Mouse (Mus musculus): Measurements from ENCODE around the gene Srrm4.

The Srrm4 gene

DNA sequence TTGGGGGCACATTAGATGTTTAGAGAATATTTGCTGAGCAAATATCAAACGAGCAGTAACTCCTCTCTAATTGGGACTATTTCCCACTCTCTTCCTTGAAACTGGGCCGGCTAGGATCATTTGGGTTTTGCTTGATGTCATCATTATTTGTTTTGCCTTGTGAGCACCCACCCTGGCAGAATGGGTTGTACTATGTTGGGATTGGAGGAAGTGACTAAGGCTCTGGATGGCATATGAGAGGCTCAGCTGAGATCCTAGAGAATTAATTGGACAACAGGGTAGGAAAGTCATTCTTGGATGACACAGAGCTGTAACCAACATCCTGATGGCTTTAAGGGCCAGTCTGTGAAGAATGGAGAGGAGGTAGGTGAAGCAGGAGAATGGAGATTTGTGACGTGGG is 185.1 kb downstream of the Srrm4 start:
- DNase-seq (ENCODE audit: low read depth, low spot score): no peak

DNA sequence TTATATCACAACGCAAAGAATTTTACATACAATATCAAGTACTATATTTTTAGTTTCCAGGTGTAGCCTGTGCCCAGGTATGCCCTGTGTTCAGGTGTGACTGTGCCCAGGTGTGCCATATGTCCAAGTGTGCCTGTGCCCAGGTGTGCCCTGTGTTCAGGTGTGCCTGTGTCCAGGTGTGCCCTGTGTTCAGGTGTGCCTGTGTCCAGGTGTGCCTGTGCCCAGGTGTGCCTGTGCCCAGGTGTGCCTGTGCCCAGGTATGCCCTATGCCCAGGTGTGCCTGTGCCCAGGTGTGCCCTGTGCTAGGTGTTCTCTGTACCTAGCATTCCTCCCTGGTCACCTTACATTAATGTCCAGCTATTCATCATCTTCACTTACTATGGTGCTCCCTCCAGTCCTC is 185.7 kb downstream of the Srrm4 start:
- no peak for DNase-seq (ENCODE audit: low read depth, low spot score)

DNA sequence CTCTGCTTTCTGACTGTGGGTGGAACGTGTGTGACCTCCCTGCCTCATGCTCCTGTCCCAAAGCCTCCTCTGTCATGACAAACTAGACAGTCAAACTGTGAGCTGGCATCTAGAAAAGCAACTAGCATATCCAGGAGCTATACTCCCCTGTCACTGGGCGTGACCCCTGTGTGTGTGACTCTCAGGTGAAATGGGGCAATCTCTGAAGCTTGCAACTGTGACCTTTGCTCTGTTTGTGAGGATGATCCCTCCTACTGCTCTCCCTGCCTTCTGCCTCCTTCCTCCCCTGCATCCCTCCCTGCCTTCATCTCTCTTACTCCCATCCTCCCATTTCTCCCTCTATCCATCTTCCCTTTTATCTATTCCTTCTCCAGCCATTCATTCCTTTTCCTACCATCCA is 187.6 kb downstream of the Srrm4 start:
- DNase-seq (ENCODE audit: low read depth, low spot score): no peak

DNA sequence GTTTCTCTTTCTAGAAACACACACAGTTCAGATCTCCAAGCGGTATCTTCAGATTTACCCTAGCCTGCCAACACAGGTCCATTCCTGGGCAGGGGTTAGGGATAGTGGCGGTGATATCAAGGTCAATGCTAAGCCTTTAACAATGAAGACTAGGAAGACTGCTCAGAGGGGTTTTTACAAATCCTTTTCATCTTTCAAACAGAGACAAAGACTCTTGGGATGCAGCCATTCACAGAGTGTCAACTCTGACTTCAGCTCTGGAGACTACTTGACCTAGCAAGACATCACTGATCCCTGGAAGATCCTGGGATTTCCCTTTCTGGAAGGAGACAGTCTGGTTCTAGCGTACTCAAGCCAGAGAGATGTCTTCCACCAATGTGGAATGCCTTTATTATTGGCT is 190.8 kb downstream of the Srrm4 start:
- no peak for DNase-seq (ENCODE audit: low read depth, low spot score)

DNA sequence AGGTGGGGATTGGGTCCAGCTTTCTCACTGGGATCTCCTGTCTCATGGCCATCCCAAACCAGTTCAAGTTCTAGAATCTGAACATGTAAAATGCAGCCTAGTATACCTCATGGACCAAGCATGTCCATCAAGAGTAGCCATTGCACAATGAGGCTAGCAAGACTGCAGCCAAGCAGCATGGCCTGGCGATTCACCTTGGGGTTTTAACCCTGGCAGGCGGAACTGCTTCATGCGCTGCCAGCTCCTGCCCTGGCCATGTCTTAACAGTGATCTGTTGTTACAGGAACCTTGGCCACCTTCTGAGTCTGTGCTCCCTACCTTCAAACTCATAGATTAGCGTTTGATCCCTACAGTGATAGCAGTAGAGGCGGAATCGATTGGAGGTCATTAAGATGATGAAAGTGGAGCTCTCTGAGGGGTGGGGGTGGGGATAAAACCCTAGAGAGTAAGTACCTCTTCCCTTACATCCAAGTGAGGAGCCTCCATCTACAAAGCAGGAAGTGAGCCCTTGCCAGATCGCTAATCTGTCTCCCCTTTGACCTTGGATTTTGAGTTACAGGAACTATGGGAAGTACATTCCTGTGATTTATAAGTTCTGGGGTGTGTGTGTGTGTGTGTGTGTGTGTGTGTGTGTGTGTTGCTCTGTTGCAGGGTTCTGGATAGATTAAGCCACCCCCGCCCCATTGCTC is 191.4 kb downstream of the Srrm4 start:
- DNase-seq (ENCODE audit: low read depth, low spot score): no peak

- DNase-seq (ENCODE audit: low read depth, low spot score): no peak
Observed at GRCm38 (mm10) chr5:116396104-116396503, 195.5 kb downstream of the Srrm4 start.

DNA sequence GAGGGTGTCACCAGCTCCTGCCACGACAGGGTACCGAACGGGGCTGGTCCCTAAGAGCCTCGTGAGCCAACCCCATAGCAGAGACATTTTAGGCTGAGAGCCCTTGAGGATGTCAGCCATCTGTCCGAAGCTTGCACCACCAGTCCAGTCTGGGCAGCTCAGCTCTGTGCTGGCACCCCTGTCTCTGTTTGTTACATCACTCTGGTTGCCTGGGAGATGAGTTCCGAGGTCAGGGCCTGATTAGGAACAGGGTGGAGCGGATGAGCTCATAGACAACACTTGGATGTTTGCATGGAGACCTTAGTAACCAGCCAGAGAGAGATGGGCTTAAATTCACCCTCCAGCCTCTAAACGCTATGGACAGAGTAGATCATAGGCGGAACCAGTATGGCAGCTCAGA is 199.0 kb downstream of the Srrm4 start:
- no peak for DNase-seq (ENCODE audit: low read depth, low spot score)

DNA sequence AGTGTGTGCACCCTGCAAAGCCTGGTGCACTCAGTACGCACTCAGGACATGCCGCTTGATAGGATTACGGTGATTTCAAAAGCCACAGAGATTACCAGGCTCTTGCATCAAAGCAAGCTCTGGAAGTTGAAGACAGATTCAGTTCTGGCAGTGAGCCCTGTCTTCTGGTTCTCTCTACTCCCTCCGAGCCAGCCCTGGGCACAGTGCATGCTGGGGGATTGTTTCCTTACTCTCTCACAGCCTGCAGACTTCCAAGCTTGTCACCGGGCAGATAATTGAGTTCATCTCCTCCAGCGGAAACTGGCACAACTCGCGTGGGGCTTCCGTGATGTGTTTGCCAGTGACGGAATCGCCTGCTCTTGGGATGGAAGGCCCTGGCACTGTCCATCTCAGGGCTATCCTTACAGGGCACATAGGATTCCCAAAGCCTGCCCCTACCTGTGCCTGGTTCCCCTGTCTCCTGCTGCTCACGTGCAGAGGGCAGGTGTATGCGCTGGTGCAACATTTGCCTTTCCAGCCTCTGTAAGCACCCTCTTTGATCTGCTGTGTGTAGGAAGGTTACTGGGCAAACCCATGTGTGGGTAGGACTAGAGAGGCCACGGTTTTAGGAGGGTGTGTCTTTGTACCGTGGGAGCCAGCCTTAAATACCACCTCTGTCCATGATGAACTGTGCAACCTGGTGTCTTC is 201.6 kb downstream of the Srrm4 start:
- DNase-seq (ENCODE audit: low read depth, low spot score): peak; percentile 26

DNA sequence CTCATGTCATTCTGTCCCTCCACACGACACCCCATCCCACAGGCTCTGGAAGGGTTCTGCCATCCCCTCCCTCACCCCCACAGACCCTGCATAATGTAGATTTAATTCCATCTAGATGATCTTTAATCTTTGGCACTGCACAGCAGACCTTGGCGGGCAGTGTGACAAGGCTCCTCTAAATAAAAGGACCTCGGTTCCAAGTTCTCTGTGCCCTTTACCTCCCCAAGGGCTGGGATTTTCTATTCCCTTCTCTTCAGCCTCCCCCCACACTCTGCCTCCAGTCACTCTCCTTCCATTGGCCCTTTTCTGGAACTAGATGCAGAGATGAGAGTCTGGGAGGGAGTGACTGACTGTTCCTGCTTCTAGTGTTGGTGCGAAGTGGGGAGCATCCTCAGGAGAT is 202.3 kb downstream of the Srrm4 start:
- DNase-seq (ENCODE audit: low read depth, low spot score): no peak
